Mouse (Mus musculus): ENCODE measurements at regions not wholly inside any gene's neighbourhood (a gene's known extent, or its start where the extent isn't known, plus 50 kb on each side); places are given as distances from the start of the nearest gene placed in this dataset.

DNA sequence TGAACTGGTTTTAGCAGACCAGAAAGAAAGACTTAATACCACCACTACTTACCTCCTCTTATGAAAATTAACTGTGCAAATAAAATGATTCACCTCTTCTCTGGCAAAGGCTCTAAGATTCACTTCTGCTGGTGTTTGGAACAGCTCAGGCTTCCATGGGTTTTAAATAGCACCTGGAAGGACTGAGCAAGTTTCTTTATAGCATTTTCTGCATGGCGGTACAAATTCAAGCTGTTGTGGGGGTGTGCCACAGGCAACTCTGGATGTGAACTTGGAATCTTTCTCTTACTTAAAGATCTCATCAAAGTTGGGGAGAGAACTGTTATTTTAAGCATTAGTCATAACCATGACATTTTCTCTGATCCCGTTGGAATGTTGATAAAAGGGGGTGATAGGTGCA is 350.1 kb upstream of the Cd180 start:
- TF ChIP-seq POLR2A (IDR thresholded peaks at IDR 0.05; ENCODE audit: borderline replicate concordance, insufficient read depth, low read length): no peak
- TF ChIP-seq CTCF (IDR thresholded peaks at IDR 0.05; ENCODE audit: borderline replicate concordance, insufficient read depth, low read depth, low read length): no peak

Data from cerebellum, adult 2 months (tissue).